Mouse (Mus musculus) heart, adult 2 months (tissue): ENCODE results near the gene Tet1. TPM values are rescaled to one million over a fixed set of nuclear protein-coding genes. Genes with fewer than 3 reads are reported as not detected.

ENCODE experiments used
- DNase-seq, 2 experiments: peaks; one replicate each; pipeline ENCODE4 v3.0.0; 2021
- H3K27ac ChIP-seq: fragments of 200-600 bp; 2 replicates; pipeline ENCODE4 v1.8.1; 2022
- H3K27me3 ChIP-seq: fragments of 200-500 bp; 2 replicates; pipeline ENCODE4 v1.6.1; 2012; ENCODE audit warnings: mild to moderate bottlenecking, low read length, inconsistent platforms, mixed read lengths; ENCODE audit not compliant: control insufficient read depth, insufficient read depth
- H3K36me3 ChIP-seq: fragments of 200-500 bp; 2 replicates; pipeline ENCODE4 v1.6.1; 2012; ENCODE audit warnings: low read length, inconsistent platforms; ENCODE audit not compliant: control insufficient read depth, insufficient read depth
- H3K4me1 ChIP-seq: fragments of 200-500 bp; 2 replicates; pipeline ENCODE4 v1.6.1; 2011; ENCODE audit warnings: low read length; ENCODE audit not compliant: control insufficient read depth, insufficient read depth
- H3K4me3 ChIP-seq: fragments of 200-600 bp; 2 replicates; pipeline ENCODE4 v1.8.1; 2022
- H3K79me2 ChIP-seq: fragments of 200-500 bp; replicated peaks from 2 replicates; pipeline ENCODE4 v1.6.1; 2012; ENCODE audit warnings: mild to moderate bottlenecking, inconsistent platforms, low read length, moderate library complexity, mixed read lengths; ENCODE audit not compliant: control insufficient read depth, insufficient read depth
- H3K9ac ChIP-seq: fragments of 200-500 bp; 2 replicates; pipeline ENCODE4 v1.6.1; 2012; ENCODE audit warnings: low read depth, mild to moderate bottlenecking, control low read depth, inconsistent platforms, low read length, mixed read lengths
- CTCF ChIP-seq: fragments of 200-600 bp; IDR thresholded peaks from 2 replicates; pipeline ENCODE4 v1.8.1; 2022; ENCODE audit warnings: antibody characterized with exemption, mild to moderate bottlenecking, moderate library complexity
- EP300 ChIP-seq: fragments of 200-500 bp; IDR thresholded peaks from 2 replicates; pipeline ENCODE4 v1.6.1; 2011; ENCODE audit warnings: low read depth, low read length, control low read depth; ENCODE audit not compliant: insufficient read depth
- POLR2A ChIP-seq: fragments of 200-500 bp; IDR thresholded peaks from 2 replicates; pipeline ENCODE4 v1.6.1; 2011; ENCODE audit warnings: mild to moderate bottlenecking, low read depth, low read length, control low read depth; ENCODE audit not compliant: insufficient read depth
- WGBS: fragments of 180-500 bp; shearing (Covaris S2); methylation state at CpG from one replicate; pipeline ENCODE4 v1.1.7; 2018; 5-methylcytosine and 5-hydroxymethylcytosine counted together
- intact Hi-C: fragments of 180-260 bp; cut with DNase I; formaldehyde crosslinking; loops from one replicate; pipeline ENCODE4 v1.15.1; 2025
- polyA plus RNA-seq: library from polyadenylated mRNA; depleted of rRNA; stranded (reverse); fragments of >200 nt; gene quantifications from 2 replicates; pipeline ENCODE4 v1.2.3, GENCODE M21; 2012
- total RNA-seq, 2 experiments: library from RNA; stranded (reverse); gene quantifications; 2 replicates each; pipeline ENCODE4 v1.2.3; 2021

The Tet1 gene
- total and polyA plus RNA-seq, 3 experiments = 2.3 to 6.6 (median 5.3) TPM

DNA sequence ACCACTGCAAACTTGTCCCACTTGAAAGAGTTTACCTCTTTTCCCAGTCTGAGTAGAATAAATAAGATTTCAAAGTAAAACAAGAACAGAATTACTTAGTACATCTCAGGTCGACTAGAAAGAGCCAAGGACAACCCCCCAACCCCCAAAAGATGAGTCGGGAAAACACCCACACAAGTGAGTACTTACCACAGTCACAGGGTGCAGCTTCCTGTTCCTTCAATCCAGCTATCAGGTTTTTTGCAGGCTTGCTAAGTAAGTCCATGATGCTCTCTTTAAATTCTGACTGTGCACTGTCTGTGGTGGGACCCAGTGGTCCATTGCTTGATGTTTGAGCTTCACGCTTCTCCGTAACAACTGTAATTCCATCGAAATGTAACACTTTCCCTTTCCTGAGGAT is 70.8 kb downstream of the Tet1 start:
- Histone ChIP-seq H3K9ac (no peak overlapping the region), H3K27ac (no peak overlapping the region), H3K4me3 (no peak overlapping the region), H3K27me3 (no peaks in the 10 kb centered on the region), H3K4me1 (no peaks in the 10 kb centered on the region), H3K36me3 (no peaks in the 10 kb centered on the region), H3K79me2 (no peaks in the 10 kb centered on the region)
- no peak for TF ChIP-seq POLR2A
- TF ChIP-seq EP300 = no peak
- TF ChIP-seq CTCF = no peak
- 83% methylated on average over 5 of the region's 5 CpGs for WGBS
- no peak for DNase-seq
- intact Hi-C loops = no loop called here

DNA sequence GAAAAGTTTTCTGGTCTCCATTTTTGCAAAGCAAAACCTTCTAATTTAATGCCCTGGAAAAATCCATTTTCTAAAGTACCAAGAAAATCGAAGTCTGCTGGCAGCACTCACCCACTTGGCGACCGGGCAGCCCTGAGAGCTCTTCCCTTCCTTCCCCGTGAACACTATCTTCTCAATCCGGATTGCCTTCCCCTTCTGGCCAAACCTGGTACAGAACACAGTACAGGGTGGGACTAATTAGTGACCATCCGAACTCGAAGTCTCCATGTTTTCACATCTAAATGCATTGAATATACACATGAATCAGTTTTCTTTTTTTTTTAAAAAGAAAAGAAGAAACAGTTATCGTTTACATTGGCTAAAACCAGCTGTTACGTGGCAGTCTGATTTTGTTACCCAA is 76.0 kb downstream of the Tet1 start:
- TF ChIP-seq EP300 (no peak), POLR2A (no peak), CTCF (no peak)
- Histone ChIP-seq H3K9ac (no peak overlapping the region), H3K4me3 (no peak overlapping the region), H3K4me1 (no peaks in the 10 kb centered on the region), H3K36me3 (no peaks in the 10 kb centered on the region), H3K27ac (no peak overlapping the region), H3K79me2 (no peaks in the 10 kb centered on the region), H3K27me3 (no peaks in the 10 kb centered on the region)
- intact Hi-C loops = no loop called here
- WGBS = 74% methylated on average over 9 of the region's 9 CpGs
- no peak for DNase-seq

DNA sequence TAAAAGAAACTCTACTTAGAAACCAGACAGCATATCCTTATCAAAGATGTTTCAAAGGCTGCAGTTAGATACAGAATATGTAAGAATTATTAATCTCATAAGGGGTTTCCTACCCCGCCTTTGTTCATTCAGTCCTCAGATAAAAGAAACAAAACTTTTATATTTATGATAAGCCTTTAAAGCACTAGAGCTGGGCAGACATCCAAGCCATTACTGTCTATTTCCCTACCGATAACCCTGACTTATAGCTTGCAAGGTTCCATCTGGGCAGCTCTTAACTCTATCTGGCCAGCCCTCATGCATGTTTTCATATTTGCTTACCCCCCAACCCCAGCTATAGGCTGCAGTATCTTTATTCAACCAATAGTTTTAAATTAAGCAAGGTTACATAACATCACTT is 77.2 kb downstream of the Tet1 start:
- Histone ChIP-seq H3K36me3 (no peaks in the 10 kb centered on the region), H3K79me2 (no peaks in the 10 kb centered on the region), H3K27me3 (no peaks in the 10 kb centered on the region), H3K4me3 (no peak overlapping the region), H3K4me1 (no peaks in the 10 kb centered on the region), H3K27ac (no peak overlapping the region), H3K9ac (no peak overlapping the region)
- intact Hi-C loops = no loop called here
- DNase-seq = no peak
- 35% methylated on average over 2 of the region's 2 CpGs for WGBS
- TF ChIP-seq EP300 = no peak
- no peak for TF ChIP-seq CTCF
- no peak for TF ChIP-seq POLR2A

GRCm38 (mm10) chr10:62824474-62824873 is 84.3 kb downstream of the Tet1 start:
- no peak overlapping the region for H3K27ac ChIP-seq
- 81% methylated on average over 8 of the region's 8 CpGs for WGBS
- no peaks in the 10 kb centered on the region for H3K79me2 ChIP-seq
- no peak overlapping the region for H3K4me3 ChIP-seq
- TF ChIP-seq POLR2A (no peak), CTCF (no peak), EP300 (no peak)
- intact Hi-C loops = no loop called here
- no peak for DNase-seq
- H3K36me3 ChIP-seq = no peaks in the 10 kb centered on the region
- no peaks in the 10 kb centered on the region for H3K27me3 ChIP-seq
- no peaks in the 10 kb centered on the region for H3K4me1 ChIP-seq
- no peak overlapping the region for H3K9ac ChIP-seq

- peaks cover 2% of the 10 kb centered on the region; the same call in 1 of the 2 replicates for H3K36me3 ChIP-seq
- H3K9ac ChIP-seq = no peak overlapping the region
- no peak overlapping the region for H3K4me3 ChIP-seq
- no peak overlapping the region for H3K27ac ChIP-seq
- 84% methylated on average over 4 of the region's 4 CpGs for WGBS
- DNase-seq = no peak
- no peaks in the 10 kb centered on the region for H3K4me1 ChIP-seq
- intact Hi-C loops = no loop called here
- TF ChIP-seq CTCF (no peak), POLR2A (no peak), EP300 (no peak)
- H3K79me2 ChIP-seq = no peaks in the 10 kb centered on the region
- H3K27me3 ChIP-seq = no peaks in the 10 kb centered on the region
Observed at GRCm38 (mm10) chr10:62823431-62823830, 85.4 kb downstream of the Tet1 start.

GRCm38 (mm10) chr10:62810010-62810409 is 98.8 kb downstream of the Tet1 start:
- WGBS = 64% methylated on average over 4 of the region's 4 CpGs
- no peak for DNase-seq
- H3K36me3 ChIP-seq = no peaks in the 10 kb centered on the region
- no peak overlapping the region for H3K9ac ChIP-seq
- no peaks in the 10 kb centered on the region for H3K4me1 ChIP-seq
- H3K79me2 ChIP-seq = no peaks in the 10 kb centered on the region
- H3K27me3 ChIP-seq = no peaks in the 10 kb centered on the region
- TF ChIP-seq CTCF (peak; percentile 46), POLR2A (no peak)
- no peak overlapping the region for H3K4me3 ChIP-seq
- intact Hi-C loops = no loop called here
- no peak overlapping the region for H3K27ac ChIP-seq
